Mouse (Mus musculus): Measurements from ENCODE around the gene Hist1h3d.
"Not testable (repeated sequence)": the region's sequence is repeated elsewhere in the genome, so short reads cannot be mapped to it uniquely, and the experiment has no call there.

The Hist1h3d gene

DNA sequence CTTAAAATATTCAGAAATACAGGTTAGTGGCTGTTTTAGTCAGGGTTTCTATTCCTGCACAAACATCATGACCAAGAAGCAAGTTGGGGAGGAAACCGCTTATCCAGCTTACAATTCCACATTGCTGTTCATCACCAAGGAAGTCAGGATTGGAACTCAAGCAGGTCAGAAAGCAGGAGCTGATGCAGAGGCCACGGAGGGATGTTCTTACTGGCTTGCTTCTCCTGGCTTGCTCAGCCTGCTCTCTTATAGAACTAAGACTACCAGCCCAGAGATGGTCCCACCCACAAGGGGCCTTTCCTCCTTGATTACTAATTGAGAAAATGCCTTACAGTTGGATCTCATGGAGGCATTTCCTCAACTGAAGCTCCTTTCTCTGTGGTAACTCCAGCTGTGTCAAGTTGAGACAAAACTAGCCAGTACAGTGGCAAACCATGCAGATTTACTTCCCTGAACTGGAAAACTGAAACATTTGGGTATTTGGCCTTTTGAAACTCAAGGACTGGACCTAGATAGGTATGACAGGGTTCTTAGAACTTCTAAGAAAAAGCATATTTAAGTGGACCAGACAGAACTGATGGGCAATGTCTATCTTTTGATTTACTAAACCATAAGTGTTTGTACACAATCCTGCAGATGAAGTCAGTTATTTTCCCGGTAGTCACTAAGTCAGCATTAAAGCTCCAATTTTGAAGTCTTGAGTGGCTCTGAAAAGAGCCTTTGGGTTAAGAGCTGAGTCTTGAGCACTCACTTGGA is 33.2 kb upstream of the Hist1h3d start:
- DNase-seq (ENCODE audit: low spot score), result not testable (repeated sequence)

DNA sequence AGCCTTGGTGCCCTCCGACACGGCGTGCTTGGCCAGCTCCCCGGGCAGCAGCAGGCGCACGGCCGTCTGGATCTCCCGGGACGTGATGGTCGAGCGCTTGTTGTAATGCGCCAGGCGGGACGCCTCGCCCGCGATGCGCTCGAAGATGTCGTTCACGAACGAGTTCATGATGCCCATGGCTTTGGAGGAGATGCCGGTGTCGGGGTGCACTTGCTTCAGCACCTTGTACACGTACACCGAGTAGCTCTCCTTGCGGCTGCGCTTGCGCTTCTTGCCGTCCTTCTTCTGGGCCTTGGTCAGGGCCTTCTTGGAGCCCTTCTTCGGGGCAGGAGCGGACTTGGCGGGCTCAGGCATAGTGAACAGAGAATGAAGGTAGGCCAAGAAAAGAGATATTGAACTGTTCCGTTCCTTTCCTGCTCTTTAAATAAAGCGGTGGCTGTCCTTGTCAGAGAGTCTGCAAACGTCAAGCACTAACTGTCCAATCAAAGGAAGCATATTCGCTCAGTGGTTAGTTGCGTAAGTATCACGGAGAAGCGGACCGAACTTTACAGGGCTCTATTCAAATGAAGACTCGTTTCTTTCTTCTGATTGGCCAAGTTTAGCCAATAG is 32.5 kb upstream of the Hist1h3d start, which contains the start of gene Hist1h2bh:
Hist1h2bh (minus strand) TSS at position 394 of the 609 bp plus-strand sequence.
- DNase-seq (ENCODE audit: low spot score), result peak; percentile 93

DNA sequence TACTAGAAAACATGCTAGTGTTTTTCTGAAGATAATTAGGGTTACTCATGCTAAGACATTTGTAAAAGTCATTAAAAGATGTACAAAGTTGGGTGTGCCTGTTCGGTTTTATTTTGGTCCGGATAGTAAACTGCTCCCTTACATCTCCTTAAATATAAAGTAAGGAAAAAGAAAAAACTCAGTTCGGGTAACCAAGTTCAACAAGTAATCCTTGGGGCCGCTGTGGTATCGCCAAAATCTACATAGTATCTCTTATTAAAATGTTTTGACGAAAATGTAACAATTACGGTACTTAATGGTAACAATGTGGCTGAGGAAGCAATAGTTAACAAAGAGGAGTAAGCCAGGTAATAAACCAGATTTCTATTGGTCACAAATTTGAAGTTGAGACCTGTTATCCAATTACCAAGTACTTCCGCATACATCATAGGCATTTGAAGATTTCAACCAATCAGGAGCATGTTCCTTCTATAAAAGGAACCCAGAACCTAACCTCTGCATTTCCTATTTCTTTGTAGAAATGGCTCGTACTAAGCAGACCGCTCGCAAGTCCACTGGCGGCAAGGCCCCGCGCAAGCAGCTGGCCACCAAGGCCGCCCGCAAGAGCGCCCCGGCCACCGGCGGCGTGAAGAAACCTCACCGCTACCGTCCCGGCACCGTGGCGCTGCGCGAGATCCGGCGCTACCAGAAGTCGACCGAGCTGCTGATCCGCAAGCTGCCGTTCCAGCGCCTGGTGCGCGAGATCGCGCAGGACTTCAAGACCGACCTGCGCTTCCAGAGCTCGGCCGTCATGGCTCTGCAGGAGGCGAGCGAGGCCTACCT is 31.4 kb upstream of the Hist1h3d start, which contains the start of gene Hist1h3f:
Hist1h3f (plus strand) TSS at position 88 of the 822 bp plus-strand sequence.
- peak; percentile 95 for DNase-seq (ENCODE audit: low spot score)

DNA sequence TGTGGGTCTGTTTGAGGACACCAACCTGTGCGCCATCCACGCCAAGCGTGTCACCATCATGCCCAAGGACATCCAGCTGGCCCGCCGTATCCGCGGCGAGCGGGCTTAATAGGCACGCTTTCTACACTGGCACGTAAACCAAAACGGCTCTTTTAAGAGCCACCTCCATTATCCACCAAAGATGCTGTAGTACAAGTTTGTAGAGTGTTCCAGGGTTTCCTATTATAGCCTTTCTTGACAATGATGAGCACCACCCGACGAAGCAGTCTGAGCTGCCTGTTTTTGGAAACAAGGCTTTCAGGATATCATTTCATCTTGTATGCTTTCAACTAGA is 30.8 kb upstream of the Hist1h3d start:
- not testable (repeated sequence) for DNase-seq (ENCODE audit: low spot score)

DNA sequence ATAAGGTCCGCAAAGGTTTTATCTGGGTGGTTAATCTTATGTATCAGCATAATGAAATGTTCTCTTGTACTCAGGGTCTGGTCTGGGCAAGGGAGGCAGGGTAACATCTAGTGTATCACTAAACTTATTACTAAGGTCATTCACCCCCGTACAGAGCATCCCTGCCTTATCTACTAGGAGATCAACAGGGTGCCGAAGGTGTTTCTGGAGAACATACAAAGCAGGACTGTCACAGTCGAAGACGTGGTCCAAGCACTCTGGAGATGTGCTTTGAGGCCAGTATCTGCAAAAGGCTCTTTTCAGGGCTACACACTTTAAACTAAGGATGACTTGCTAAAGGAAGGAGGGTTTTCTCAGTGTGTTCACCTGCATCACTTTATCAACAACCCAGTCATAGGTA is 28.9 kb upstream of the Hist1h3d start:
- no peak for DNase-seq (ENCODE audit: low spot score)

DNA sequence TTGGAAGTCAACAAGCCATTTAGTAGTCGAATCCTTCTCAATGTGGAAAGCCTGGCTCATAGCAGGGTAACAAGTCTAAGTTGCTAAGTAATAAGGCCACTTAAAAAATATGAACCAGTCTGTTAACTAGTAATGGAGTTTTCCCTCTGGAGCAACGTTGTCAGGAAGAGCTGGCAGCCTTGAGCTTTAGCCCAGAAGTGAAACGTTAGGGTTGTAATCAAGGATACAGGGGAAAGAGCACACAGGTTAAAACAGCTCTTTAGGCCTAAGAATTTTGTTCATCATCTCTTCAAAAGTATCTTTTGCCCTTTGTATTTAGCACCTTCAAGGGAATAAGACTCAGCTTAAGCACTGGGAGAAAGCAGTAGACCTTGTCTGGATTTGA is 24.8 kb upstream of the Hist1h3d start:
- DNase-seq (ENCODE audit: low spot score), result no peak

DNA sequence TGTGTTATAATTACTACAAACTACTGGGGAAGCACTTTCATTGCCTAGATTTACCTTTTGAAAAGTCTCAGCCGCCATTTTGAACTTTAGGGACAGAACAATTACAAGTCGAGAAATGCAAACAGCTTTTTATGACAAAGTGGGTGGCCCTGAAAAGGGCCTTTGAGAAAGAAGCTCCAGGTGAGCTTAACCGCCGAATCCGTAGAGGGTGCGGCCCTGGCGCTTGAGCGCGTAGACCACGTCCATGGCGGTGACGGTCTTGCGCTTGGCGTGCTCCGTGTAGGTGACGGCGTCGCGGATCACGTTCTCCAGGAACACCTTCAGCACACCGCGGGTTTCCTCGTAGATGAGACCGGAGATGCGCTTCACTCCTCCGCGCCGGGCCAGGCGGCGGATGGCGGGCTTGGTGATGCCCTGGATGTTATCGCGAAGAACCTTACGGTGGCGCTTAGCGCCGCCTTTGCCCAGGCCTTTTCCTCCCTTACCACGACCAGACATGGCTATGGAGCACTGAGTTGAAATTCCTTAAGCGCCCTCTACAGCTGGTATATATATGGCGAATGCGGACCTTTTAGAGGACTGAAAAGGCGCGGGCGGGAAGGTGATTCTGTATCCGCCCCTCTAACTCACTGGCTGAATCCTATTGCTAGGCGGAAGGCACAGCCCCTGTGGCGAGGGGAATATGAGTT is 24.3 kb upstream of the Hist1h3d start, which contains the start of gene Hist1h4f:
Hist1h4f (minus strand) TSS at position 503 of the 689 bp plus-strand sequence.
- peak; percentile 89 for DNase-seq (ENCODE audit: low spot score)

DNA sequence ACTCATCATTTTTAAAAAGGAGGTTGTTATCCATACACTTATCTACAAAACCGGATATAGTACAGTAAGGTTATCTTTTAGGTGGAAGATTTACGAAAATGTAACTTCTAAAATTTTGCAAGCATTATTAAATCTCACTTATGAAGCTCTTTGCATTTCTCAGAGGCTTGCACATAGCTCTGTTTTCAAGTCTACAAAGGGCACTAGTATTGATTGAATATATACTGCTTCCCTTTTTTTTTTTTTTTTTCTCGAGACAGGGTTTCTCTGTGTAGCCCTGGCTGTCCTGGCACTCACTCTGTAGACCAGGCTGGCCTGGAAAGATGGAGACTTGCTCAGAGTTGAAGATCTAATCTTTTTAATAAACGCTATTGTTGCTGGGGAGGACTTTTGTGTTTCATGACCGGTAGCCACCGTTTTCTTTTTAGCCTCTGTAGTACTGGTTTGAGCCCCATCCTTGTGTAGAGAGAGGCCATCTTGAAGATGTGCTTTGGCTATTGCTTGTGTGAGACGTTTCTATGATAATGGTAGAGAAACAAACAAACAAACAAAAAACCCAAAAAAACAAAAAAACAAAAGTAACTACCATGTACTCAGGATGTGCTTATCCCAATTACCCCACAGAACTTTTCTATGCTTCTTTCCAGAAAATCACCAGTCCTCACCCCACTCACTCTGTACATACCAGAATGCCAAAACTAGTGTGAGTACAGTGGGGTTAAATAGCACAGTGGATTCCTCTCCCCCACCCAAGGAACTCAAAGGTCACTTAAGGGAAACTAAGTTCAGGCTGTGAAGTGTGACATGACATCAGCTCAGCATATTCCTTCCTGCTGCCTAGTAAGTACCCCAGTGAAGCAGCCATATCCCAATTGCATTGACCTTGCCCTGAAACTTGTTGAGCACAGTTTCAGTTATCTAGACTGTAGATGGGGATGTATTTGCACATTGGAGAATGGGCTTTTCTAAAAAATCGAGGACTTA is 23.3 kb upstream of the Hist1h3d start:
- no peak for DNase-seq (ENCODE audit: low spot score)

DNA sequence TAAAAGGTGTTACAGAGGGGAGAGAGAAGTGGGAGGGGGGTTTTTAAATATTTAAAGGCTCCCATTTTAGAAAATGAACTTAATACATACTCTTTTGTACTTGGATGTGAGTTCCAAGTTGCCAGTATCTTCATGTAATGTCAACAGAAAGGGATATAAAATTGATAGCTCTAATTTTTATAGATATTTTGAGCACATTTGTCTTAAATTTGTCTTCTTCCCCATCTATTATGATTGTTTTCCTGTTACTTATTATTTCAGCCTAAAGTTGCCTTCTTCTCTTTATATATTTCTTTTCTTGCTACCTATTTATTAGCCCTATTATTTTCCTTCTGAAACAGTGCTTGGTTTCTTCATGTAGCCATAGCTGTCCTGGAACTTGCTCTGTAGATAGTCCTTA is 22.6 kb upstream of the Hist1h3d start, which contains the start of gene Hist1h1d:
Hist1h1d (plus strand) TSS at position 301 of the 400 bp plus-strand sequence.
- no peak for DNase-seq (ENCODE audit: low spot score)

DNA sequence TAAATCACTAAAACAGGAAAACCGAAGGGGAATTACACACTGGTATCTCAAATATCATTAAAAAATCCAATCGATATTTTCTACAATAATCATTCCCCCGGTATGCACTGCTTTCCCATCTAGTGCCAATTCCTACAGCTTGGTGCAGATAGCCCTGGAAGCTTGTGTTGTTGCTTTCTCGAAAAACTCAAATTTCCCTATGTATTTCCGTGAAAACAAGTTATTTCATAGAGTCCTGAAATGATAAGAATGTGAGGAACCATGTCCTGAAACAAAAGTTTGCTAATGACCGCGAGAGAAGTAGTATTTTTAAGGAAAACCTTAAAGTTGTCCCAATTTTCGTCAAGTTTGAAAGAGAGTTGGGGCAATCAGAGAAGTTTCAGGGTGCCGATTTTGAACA is 21.2 kb upstream of the Hist1h3d start:
- no peak for DNase-seq (ENCODE audit: low spot score)

DNA sequence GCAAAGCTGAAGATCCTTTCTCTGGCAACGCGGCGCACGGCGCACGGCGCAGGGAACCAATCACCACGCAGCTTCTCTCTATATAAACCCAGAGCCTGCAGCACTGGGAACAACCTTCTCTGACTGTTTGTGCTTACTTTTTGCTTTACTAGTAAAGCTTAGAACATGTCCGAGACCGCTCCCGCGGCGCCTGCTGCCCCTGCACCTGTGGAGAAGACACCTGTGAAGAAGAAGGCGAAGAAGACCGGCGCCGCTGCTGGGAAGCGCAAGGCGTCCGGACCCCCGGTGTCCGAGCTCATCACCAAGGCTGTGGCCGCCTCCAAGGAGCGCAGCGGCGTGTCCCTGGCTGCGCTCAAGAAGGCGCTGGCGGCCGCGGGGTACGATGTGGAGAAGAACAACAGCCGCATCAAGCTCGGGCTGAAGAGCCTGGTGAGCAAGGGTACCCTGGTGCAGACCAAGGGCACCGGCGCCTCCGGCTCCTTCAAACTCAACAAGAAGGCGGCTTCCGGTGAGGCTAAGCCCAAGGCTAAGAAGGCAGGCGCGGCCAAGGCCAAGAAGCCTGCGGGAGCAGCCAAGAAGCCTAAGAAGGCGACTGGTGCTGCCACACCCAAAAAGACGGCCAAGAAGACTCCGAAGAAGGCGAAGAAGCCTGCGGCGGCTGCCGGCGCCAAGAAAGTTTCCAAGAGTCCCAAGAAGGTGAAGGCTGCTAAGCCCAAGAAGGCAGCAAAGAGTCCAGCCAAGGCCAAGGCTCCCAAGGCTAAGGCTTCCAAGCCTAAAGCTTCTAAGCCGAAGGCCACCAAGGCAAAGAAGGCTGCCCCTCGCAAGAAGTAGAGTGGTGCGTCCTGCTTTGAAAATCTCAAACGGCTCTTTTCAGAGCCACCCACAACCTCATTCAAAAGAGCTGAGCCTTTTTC is 20.4 kb upstream of the Hist1h3d start:
- DNase-seq (ENCODE audit: low spot score), result peak; percentile 80

DNA sequence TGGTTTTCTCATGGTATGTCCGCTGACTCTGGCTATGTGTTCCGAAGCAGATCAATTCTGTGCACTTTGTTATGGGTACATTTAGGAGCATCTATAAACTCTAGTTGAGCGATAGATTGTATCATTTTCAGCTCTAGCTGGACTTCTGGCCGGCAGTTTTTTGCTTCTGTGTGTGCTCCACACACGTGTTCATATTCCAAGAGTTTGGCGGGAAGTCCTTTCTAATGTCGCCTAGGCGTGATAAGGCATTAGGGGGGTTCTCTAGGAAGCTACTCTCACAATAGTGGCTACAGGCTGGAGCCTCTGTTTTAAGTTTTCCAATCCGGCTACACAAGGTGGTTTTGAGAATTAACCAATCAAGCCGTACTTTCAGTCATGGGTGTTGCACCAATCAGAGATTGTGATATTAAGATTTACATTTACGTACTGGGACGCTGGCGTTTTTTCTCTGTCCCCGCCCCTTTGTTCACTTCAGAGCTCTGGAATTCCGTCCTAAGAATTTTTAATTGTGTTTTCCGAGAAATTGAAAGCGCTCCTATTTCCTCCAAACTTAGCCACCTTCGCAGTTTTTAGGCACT is 19.6 kb upstream of the Hist1h3d start:
- DNase-seq (ENCODE audit: low spot score), result peak; percentile 92

DNA sequence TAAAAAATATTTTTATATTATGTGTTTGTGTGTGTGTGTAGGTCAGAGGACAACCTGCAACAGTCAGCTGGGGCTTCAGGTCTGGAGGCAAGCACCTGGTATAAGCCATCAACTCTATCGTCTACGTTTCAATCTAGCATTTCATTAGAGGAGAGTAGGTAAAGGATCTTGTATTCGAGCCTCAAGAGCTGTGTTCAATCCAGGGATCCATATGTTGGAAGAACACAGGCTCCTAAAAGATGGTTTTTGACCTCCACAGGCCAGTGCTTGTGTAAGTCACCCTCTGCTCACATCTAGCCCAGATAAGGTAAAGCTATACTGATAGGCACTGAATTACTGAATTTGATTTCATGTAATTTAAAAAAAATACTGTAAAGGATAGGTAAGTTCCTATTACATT is 18.7 kb upstream of the Hist1h3d start:
- DNase-seq (ENCODE audit: low spot score), result no peak

DNA sequence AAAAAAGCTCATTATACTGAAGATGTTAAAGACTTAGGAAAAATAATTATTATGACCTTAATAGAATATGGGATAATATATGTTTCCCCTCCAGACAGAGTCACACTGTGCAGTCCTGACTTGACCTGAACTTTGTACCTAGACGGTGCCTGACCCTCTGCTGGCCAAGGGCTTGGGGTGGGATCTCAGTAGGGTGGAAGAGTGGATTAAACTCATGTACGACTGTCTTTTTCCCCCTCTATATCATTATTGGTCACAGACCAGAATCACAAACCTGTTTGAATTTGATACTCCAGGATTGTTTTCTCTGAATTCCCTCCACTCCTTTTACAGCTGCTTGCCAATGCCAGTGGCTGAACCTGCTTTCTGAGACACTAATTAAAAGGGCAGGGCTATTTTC is 14.9 kb upstream of the Hist1h3d start:
- DNase-seq (ENCODE audit: low spot score), result not testable (repeated sequence)

DNA sequence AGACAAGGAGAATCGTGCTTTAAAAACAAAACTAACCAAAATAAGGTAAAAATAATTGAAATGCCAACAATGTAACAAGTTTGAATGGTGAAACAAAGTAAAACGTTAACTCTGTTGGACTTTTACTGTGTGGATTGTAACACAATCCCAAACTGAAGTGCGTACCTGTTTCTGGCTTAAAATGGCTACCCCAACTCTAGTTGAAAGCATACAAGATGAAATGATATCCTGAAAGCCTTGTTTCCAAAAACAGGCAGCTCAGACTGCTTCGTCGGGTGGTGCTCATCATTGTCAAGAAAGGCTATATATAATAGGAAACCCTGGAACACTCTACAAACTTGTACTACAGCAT is 14.1 kb upstream of the Hist1h3d start:
- not testable (repeated sequence) for DNase-seq (ENCODE audit: low spot score)

DNA sequence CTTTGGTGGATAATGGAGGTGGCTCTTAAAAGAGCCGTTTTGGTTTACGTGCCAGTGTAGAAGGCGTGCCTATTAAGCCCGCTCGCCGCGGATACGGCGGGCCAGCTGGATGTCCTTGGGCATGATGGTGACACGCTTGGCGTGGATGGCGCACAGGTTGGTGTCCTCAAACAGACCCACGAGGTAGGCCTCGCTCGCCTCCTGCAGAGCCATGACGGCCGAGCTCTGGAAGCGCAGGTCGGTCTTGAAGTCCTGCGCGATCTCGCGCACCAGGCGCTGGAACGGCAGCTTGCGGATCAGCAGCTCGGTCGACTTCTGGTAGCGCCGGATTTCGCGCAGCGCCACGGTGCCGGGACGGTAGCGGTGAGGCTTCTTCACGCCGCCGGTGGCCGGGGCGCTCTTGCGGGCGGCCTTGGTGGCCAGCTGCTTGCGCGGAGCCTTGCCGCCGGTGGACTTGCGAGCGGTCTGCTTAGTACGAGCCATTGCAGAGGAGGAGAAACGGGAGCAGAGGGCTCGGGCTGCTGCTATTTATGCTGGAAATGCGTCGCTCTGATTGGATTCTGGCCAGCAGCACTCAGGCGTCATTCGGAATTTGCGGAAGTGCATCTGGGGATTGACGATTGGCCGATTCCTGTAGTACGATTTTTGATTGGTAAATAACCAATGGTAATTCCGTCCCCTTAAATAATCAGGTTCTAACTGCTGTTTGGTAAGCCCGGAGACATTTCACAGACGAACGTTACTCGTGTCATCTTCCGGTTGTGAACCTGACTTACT is 13.5 kb upstream of the Hist1h3d start, which contains the start of gene Hist1h3e:
Hist1h3e (minus strand) TSS at position 487 of the 777 bp plus-strand sequence.
- DNase-seq (ENCODE audit: low spot score), result peak; percentile 96

DNA sequence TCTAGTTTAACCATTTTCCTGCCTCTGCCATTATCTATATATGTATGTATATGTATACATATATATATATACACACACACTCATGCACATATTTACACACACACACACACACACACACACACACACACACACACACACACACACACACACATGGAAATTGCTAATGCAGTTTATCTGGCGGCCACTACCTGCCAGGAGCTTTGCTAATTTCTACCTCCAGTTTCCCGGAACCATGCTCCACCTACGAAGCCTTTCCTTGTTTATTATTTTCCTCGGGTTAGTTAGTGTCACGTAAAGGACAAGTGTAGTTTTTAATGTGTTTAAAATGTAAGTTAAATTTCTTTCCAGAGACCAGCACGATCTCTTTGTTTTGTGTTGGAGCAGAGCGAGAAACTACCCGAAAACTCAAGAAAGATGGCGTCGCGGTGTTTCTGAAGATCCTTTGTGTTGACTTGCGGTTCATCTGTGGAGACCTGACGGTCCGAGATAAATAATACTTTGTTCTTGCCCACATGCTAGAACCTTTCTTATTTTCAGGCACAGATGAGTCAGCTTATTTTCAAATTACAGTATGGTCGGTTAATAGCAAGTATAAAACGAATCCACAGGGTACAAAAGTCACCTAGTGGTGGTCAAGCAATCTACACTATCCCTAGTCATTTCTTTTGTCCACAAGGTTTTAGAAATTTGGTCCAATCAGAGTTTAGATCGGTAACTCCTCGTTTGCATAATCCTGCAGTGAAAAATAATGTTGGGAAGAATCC is 12.7 kb upstream of the Hist1h3d start:
- no peak for DNase-seq (ENCODE audit: low spot score)

DNA sequence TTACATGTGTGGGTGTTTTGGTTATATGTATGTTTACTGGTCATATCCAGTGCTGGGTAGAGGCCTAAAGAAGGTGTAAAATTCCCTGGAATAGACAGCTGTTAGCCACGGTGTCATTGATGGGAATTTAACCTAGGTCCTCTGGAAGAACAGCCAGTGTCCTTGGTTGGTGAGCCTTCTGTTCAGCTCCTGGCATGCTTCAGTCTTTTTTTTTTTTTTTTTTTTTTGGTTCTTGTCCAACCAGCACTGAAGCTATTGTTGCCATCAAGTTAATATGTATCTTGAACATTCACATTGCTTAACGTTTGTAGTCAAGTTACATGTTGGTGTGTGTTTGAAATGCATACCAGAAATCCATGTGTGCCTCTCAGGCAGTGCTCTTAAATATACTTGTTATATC is 11.1 kb upstream of the Hist1h3d start:
- no peak for DNase-seq (ENCODE audit: low spot score)
